Mouse (Mus musculus) intestine, embryonic 14.5 days (tissue): ENCODE data around the gene Cenpv. TPM values are rescaled to one million over a fixed set of nuclear protein-coding genes. Genes with fewer than 3 reads are reported as not detected.

Experiments used
- ATAC-seq: fragments of 200-750 bp; cut with Nextera tagmentation; replicated peaks from 2 replicates; pipeline ENCODE4 v1.8.0; 2017; ENCODE audit warnings: low read depth, moderate number of reproducible peaks, moderate TSS enrichment, moderate library complexity; ENCODE audit not compliant: low FRiP score, low TSS enrichment
- DNase-seq: peaks from one replicate; pipeline ENCODE4 v3.0.0-alpha.2; 2018; ENCODE audit warnings: low spot score
- H3K27ac ChIP-seq: fragments of 300-500 bp; sonication (generic); 2 replicates; pipeline ENCODE4 v1.5.1; 2014; ENCODE audit warnings: low read depth, mild to moderate bottlenecking, control low read depth
- H3K27me3 ChIP-seq: fragments of 300-500 bp; sonication (generic); replicated peaks from 2 replicates; pipeline ENCODE4 v1.6.1; 2014; ENCODE audit warnings: low read length, control low read depth; ENCODE audit not compliant: control insufficient read depth, insufficient read depth
- H3K36me3 ChIP-seq: fragments of 300-500 bp; sonication (generic); 2 replicates; pipeline ENCODE4 v1.6.1; 2014; ENCODE audit warnings: low read length, control low read depth; ENCODE audit not compliant: control insufficient read depth, insufficient read depth
- H3K4me1 ChIP-seq: fragments of 300-500 bp; sonication (generic); replicated peaks from 2 replicates; pipeline ENCODE4 v1.6.1; 2014; ENCODE audit warnings: low read length, control low read depth, mixed read lengths; ENCODE audit not compliant: control insufficient read depth, insufficient read depth
- H3K4me2 ChIP-seq: fragments of 300-500 bp; sonication (generic); 2 replicates; pipeline ENCODE4 v1.6.1; 2014; ENCODE audit warnings: low read length
- H3K4me3 ChIP-seq: fragments of 300-500 bp; sonication (generic); 2 replicates; pipeline ENCODE4 v1.5.1; 2014; ENCODE audit warnings: low read depth, low read length, control low read depth, mixed read lengths
- H3K9ac ChIP-seq: fragments of 300-500 bp; sonication (generic); 2 replicates; pipeline ENCODE4 v1.6.1; 2014; ENCODE audit warnings: mild to moderate bottlenecking, low read length
- H3K9me3 ChIP-seq: fragments of 300-500 bp; sonication (generic); 2 replicates; pipeline ENCODE4 v1.6.1; 2016; ENCODE audit warnings: low read length, control low read depth; ENCODE audit not compliant: control insufficient read depth
- WGBS: fragments of 180-500 bp; shearing (Covaris S2); extraction: QIAGEN DNeasy Blood & Tissue Kit; methylation state at CpG from one replicate; pipeline ENCODE4 v1.1.7; 2014; 5-methylcytosine and 5-hydroxymethylcytosine counted together
- polyA plus RNA-seq: library from polyadenylated mRNA; unstranded; fragments of >200 nt; fragmentation: Nextera tagmentation; extraction: Ambion mirVana; gene quantifications from 2 replicates; pipeline ENCODE4 v1.2.1, GENCODE M21; 2014

Gene Cenpv
- polyA plus RNA-seq, 1 experiment from 2014 or later, result 44.9 TPM

GRCm38 (mm10) chr11:62573959-62574702 lies 35.1 kb upstream of the Cenpv start, which contains the start of gene Trpv2:
Gene Trpv2, plus strand, starts transcription at chr11:62574486.
- H3K27me3 ChIP-seq, result 0 out of 2 replicates have a peak, but pooled peaks cover 4% of the 10 kb centered on the region
- H3K27ac ChIP-seq, result no peak within 1 kb of the TSS
- 78% methylated on average over 6 of the region's 6 CpGs for WGBS
- peak within 1 kb of the TSS; percentile 49 for H3K4me3 ChIP-seq
- DNase-seq (no peak), ATAC-seq (no peak)
- H3K4me2 ChIP-seq, result peak within 1 kb of the TSS; percentile 95
- no peaks in the 10 kb centered on the region for H3K9me3 ChIP-seq
- no peaks in the 10 kb centered on the region for H3K36me3 ChIP-seq
- no peak within 1 kb of the TSS for H3K9ac ChIP-seq
- 0 out of 2 replicates have a peak, but pooled peaks cover 4% of the 10 kb centered on the region for H3K4me1 ChIP-seq

- no peak overlapping the region for H3K4me2 ChIP-seq
- WGBS, result 73% methylated on average over 3 of the region's 3 CpGs
- no peak overlapping the region for H3K27ac ChIP-seq
- no peaks in the 10 kb centered on the region for H3K9me3 ChIP-seq
- DNase-seq, result no peak
- no peak overlapping the region for H3K4me3 ChIP-seq
- H3K27me3 ChIP-seq, result no peaks in the 10 kb centered on the region
- no peak overlapping the region for H3K9ac ChIP-seq
- H3K36me3 ChIP-seq, result no peaks in the 10 kb centered on the region
- H3K4me1 ChIP-seq, result peaks cover 2% of the 10 kb centered on the region; the same call in 1 of the 2 replicates
- ATAC-seq, result no peak
These were observed 29.2 kb upstream of the Cenpv start for GRCm38 (mm10) chr11:62568300-62568699.

- Histone ChIP-seq H3K4me1 (peaks cover 2% of the 10 kb centered on the region; the same call in 1 of the 2 replicates), H3K27me3 (no peaks in the 10 kb centered on the region), H3K4me3 (no peak overlapping the region), H3K9me3 (no peaks in the 10 kb centered on the region), H3K4me2 (no peak overlapping the region), H3K36me3 (no peaks in the 10 kb centered on the region), H3K9ac (no peak overlapping the region), H3K27ac (no peak overlapping the region)
- ATAC-seq (no peak), DNase-seq (no peak)
- 17% methylated on average over 1 of the region's 1 CpGs for WGBS
These were observed 27.1 kb upstream of the Cenpv start for GRCm38 (mm10) chr11:62566211-62566610.

- DNase-seq (no peak), ATAC-seq (no peak)
- Histone ChIP-seq H3K4me1 (peaks cover 2% of the 10 kb centered on the region; the same call in 1 of the 2 replicates), H3K9ac (no peak overlapping the region), H3K36me3 (no peaks in the 10 kb centered on the region), H3K27ac (no peak overlapping the region), H3K9me3 (no peaks in the 10 kb centered on the region), H3K4me3 (no peak overlapping the region), H3K27me3 (no peaks in the 10 kb centered on the region), H3K4me2 (no peak overlapping the region)
- WGBS, result 64% methylated on average over 7 of the region's 7 CpGs
These were observed 26.7 kb upstream of the Cenpv start for GRCm38 (mm10) chr11:62565747-62566146.

GRCm38 (mm10) chr11:62563590-62563989 lies 24.5 kb upstream of the Cenpv start:
- no peaks in the 10 kb centered on the region for H3K36me3 ChIP-seq

GRCm38 (mm10) chr11:62560463-62561016 lies 21.5 kb upstream of the Cenpv start:
- ATAC-seq (no peak), DNase-seq (no peak)
- Histone ChIP-seq H3K4me3 (peak overlapping the region; percentile 20), H3K27ac (no peak overlapping the region), H3K4me2 (peak overlapping the region; percentile 60), H3K36me3 (no peaks in the 10 kb centered on the region), H3K9me3 (no peaks in the 10 kb centered on the region), H3K9ac (peak overlapping the region; percentile 21; the same call in 1 of the 2 replicates), H3K4me1 (no peaks in the 10 kb centered on the region), H3K27me3 (no peaks in the 10 kb centered on the region)
- WGBS, result 26% methylated on average over 43 of the region's 43 CpGs

More at GRCm38 (mm10) chr11:62563590-62563989, 24.5 kb upstream of the Cenpv start:
- Histone ChIP-seq H3K9ac (no peak overlapping the region), H3K9me3 (no peaks in the 10 kb centered on the region), H3K4me1 (peaks cover 2% of the 10 kb centered on the region; the same call in 1 of the 2 replicates), H3K27me3 (no peaks in the 10 kb centered on the region), H3K27ac (no peak overlapping the region), H3K4me3 (no peak overlapping the region), H3K4me2 (no peak overlapping the region)
- DNase-seq (no peak), ATAC-seq (no peak)
- 75% methylated on average over 2 of the region's 2 CpGs for WGBS

GRCm38 (mm10) chr11:62558961-62559646 lies 20.0 kb upstream of the Cenpv start:
- peaks cover 10% of the 10 kb centered on the region for H3K36me3 ChIP-seq
- no peak overlapping the region for H3K4me3 ChIP-seq
- H3K4me1 ChIP-seq, result peaks cover 10% of the 10 kb centered on the region
- no peak for DNase-seq
- no peak for ATAC-seq
- H3K27me3 ChIP-seq, result no peaks in the 10 kb centered on the region
- no peak overlapping the region for H3K27ac ChIP-seq
- no peak overlapping the region for H3K4me2 ChIP-seq
- 56% methylated on average over 6 of the region's 6 CpGs for WGBS
- H3K9me3 ChIP-seq, result no peaks in the 10 kb centered on the region
- no peak overlapping the region for H3K9ac ChIP-seq

- ATAC-seq (no peak), DNase-seq (no peak)
- Histone ChIP-seq H3K4me3 (no peak overlapping the region), H3K4me2 (no peak overlapping the region), H3K36me3 (peaks cover 19% of the 10 kb centered on the region), H3K9ac (no peak overlapping the region), H3K9me3 (no peaks in the 10 kb centered on the region), H3K27me3 (no peaks in the 10 kb centered on the region), H3K4me1 (peaks cover 19% of the 10 kb centered on the region), H3K27ac (no peak overlapping the region)
- WGBS, result 52% methylated on average over 2 of the region's 2 CpGs
These were observed 19.1 kb upstream of the Cenpv start for GRCm38 (mm10) chr11:62558152-62558551.
